Mouse (Mus musculus) lung, postnatal 36 days (tissue): ENCODE data around the gene Rbfox2.

Experiments
- DNase-seq: peaks from one replicate; pipeline ENCODE4 v3.0.0; 2022; ENCODE audit warnings: mixed read lengths

The Rbfox2 gene

GRCm38 (mm10) chr15:77225858-77226257 lies 80.9 kb downstream of the Rbfox2 start:
- DNase-seq: no peak

GRCm38 (mm10) chr15:77225274-77225673 lies 81.5 kb downstream of the Rbfox2 start:
- DNase-seq: peak; percentile 42

- DNase-seq: no peak
Measured at GRCm38 (mm10) chr15:77220833-77221232, 86.0 kb downstream of the Rbfox2 start.

- peak; percentile 86 for DNase-seq
Measured at GRCm38 (mm10) chr15:77220137-77220536, 86.7 kb downstream of the Rbfox2 start.

- DNase-seq: no peak
Measured at GRCm38 (mm10) chr15:77219571-77219970, 87.2 kb downstream of the Rbfox2 start.

- no peak for DNase-seq
Measured at GRCm38 (mm10) chr15:77218007-77218406, 88.8 kb downstream of the Rbfox2 start.

GRCm38 (mm10) chr15:77217523-77217922 lies 89.3 kb downstream of the Rbfox2 start:
- DNase-seq: no peak

- no peak for DNase-seq
Measured at GRCm38 (mm10) chr15:77216704-77217103, 90.1 kb downstream of the Rbfox2 start.

GRCm38 (mm10) chr15:77215178-77215800 lies 91.5 kb downstream of the Rbfox2 start:
- DNase-seq: no peak

- DNase-seq: no peak
Measured at GRCm38 (mm10) chr15:77214410-77215107, 92.2 kb downstream of the Rbfox2 start.

GRCm38 (mm10) chr15:77213829-77214228 lies 93.0 kb downstream of the Rbfox2 start:
- DNase-seq: no peak

- DNase-seq: no peak
Measured at GRCm38 (mm10) chr15:77212818-77213217, 94.0 kb downstream of the Rbfox2 start.

GRCm38 (mm10) chr15:77212217-77212757 lies 94.5 kb downstream of the Rbfox2 start:
- no peak for DNase-seq

GRCm38 (mm10) chr15:77206996-77207395 lies 99.8 kb downstream of the Rbfox2 start:
- DNase-seq: no peak

- DNase-seq: no peak
Measured at GRCm38 (mm10) chr15:77204951-77205350, 101.9 kb downstream of the Rbfox2 start.

GRCm38 (mm10) chr15:77203255-77203981 lies 103.4 kb downstream of the Rbfox2 start:
- DNase-seq: peak; percentile 49

GRCm38 (mm10) chr15:77202881-77203254 lies 103.9 kb downstream of the Rbfox2 start:
- DNase-seq: no peak

- DNase-seq: peak; percentile 75
Measured at GRCm38 (mm10) chr15:77202223-77202622, 104.6 kb downstream of the Rbfox2 start.

GRCm38 (mm10) chr15:77196827-77197226 lies 110.0 kb downstream of the Rbfox2 start:
- DNase-seq: peak; percentile 92

- DNase-seq: no peak
Measured at GRCm38 (mm10) chr15:77196001-77196400, 110.8 kb downstream of the Rbfox2 start.

GRCm38 (mm10) chr15:77192154-77192935 lies 114.5 kb downstream of the Rbfox2 start:
- DNase-seq: peak; percentile 27

- DNase-seq: no peak
Measured at GRCm38 (mm10) chr15:77186096-77186495, 120.7 kb downstream of the Rbfox2 start.

GRCm38 (mm10) chr15:77185614-77186013 lies 121.2 kb downstream of the Rbfox2 start:
- peak; percentile 21 for DNase-seq
